Mouse (Mus musculus) heart, postnatal 25 days (tissue): ENCODE measurements at regions not wholly inside any gene's neighbourhood (a gene's known extent, or its start where the extent isn't known, plus 50 kb on each side); places are given as distances from the start of the nearest gene placed in this dataset.

Experiments used
- DNase-seq: peaks from one replicate; pipeline ENCODE4 v3.0.0; 2022; ENCODE audit warnings: low spot score
- intact Hi-C: fragments of 180-260 bp; cut with DNase I; formaldehyde crosslinking; loops from one replicate; pipeline ENCODE4 v1.15.1; 2025

DNA sequence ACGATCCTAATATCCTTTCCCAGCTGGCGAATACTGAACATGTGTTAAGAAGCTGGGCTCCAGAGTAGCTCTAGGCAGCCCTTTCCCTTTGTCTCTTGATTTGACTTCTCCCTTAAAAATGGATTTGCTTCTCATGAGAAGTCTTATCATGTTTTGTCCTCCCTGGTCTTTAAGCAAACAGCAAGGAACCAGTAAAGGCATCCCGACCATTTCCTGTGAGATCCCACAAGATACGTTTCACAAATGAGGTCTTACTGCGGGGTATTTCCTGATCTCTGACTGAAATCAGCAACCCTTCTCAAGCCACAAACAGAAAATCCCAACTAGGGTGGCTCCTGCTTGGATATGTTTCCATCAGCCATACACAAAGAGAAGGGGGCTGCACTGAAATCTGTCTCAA, 130.8 kb upstream of the Pde3a start:
- intact Hi-C loops, result no loop called here

DNA sequence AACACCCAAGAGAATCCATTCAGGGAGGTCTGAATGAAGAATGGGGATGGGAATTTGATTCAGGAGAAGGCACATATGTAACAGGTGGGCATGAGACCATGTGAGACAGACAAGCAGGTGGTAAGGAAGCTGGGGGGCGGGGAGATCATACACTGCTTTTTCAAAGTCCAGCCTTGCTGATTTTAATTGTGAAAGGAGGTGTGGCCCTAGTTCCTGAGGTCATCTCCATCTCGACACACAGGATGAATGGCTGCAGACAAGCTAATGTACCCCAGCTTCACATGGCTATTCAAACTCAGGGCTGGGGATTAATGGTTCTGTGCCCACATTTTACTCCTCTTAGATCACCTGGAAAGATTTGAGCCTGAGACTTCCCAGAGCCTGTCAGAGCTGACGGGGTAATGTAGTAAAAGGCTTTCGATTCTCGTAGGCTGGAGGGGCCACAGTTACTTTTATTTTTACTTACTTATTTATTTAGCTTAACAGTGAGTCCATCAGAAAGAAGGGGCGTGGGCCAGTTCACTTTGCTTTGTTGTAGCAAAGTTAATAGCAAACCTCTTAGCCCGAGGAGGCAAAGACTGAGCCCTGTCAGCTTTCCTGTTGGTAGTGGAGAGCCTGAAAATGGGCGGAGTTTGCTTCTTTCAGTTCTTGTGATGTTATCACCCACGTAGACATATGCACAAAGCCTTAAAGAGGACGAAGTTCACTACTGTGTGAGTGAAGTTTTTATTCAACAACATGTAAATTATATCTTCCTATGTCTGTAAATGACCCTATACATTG, 122.3 kb upstream of the Pde3a start:
- DNase-seq, result no peak
- intact Hi-C loops, result no loop called here

More for the DNA sequence above, 130.8 kb upstream of the Pde3a start:
- DNase-seq, result no peak

DNA sequence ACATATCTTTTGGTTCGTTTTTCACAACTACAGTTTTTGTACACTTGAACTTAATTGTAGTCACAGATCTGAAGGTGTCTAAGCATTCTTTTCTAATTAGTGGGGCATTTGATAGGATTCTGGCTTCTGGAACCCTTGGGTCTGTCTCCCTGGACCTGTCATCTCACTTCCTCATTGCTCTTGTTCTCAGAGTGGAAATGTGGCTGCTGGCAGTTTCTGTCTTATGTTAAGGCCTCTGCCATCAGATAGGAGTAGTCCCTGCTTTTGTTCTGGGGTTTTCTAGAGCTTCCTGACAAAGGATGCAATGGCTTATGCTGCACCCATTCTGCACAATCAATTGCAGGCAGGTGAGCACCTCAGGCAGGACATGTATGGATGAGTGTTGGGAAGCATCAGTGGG, 119.5 kb upstream of the Pde3a start:
- intact Hi-C loops, result no loop called here
- no peak for DNase-seq

DNA sequence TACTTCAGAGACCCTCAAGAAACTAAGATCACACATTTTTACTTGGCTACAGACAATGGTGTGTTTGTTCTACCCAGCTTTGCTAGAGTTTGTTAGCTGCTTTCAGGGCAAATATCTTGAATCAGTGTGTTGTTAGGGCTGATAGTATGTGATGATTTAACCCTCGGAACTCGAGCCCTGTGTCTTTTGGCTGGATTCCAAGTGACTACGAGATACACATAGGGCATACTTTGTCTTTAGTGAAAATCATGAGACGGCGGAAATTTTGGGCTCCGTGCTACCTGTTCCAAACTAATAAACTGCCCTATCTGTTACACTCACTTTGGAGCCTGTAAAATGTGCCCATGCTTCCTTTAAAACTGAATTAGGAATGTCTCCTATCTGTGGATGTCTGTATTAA, 114.9 kb upstream of the Pde3a start:
- DNase-seq, result no peak

DNA sequence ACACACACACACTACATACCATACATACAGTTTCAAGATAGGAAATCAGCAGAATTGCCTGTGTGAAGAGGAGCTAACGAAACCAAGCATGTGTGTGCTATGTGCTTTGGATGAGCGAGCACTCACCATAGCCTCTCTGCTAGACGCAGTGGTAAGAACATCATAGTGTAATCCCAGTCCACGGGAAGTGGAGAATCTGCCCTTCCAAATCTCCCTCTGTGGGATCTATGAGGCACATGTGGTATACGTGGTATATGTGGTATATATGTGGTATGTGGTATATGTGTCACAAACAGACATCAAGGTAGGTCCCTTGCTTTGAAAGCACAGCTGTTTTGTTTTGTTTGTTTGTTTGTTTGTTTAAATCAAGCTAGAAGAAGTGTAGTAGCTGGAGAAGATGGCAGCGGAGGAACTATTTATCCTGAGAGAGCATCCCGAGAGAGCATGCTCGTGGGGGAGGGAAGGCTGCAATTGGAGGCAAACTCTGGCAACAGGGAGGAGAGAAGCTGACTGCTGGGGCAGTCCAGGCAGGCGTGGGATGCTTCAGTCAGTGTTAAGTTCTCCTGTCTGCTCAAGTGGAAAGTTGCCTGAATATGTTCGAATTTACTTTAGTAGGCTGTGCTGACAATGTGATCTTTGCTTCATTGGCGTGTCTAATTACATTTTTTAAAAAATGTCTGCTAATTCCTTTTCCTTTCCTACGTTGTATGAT, 112.2 kb upstream of the Pde3a start:
- intact Hi-C loops, result no loop called here
- no peak for DNase-seq

More for the DNA sequence above, 114.9 kb upstream of the Pde3a start:
- intact Hi-C loops, result no loop called here

DNA sequence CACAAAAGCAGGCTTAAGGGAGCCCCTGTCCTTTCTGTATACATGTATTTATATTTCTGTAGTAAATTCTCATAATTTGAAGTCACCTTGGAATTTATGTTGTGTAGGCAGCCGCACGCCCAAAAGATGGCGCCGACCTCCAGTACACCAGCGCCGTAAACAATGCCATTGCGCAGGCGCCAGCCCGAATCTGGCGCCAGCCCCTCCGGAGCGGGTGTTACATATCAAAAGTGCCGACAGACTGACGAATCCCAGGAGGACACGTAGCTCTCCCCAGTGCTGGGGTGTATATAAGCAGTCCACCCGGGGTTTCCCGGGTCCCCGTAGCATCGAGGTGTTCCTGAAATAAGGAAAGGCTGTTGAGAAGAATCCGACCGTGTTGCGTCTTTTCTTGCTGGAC, 108.1 kb upstream of the Pde3a start:
- intact Hi-C loops, result no loop called here
- DNase-seq, result no peak

DNA sequence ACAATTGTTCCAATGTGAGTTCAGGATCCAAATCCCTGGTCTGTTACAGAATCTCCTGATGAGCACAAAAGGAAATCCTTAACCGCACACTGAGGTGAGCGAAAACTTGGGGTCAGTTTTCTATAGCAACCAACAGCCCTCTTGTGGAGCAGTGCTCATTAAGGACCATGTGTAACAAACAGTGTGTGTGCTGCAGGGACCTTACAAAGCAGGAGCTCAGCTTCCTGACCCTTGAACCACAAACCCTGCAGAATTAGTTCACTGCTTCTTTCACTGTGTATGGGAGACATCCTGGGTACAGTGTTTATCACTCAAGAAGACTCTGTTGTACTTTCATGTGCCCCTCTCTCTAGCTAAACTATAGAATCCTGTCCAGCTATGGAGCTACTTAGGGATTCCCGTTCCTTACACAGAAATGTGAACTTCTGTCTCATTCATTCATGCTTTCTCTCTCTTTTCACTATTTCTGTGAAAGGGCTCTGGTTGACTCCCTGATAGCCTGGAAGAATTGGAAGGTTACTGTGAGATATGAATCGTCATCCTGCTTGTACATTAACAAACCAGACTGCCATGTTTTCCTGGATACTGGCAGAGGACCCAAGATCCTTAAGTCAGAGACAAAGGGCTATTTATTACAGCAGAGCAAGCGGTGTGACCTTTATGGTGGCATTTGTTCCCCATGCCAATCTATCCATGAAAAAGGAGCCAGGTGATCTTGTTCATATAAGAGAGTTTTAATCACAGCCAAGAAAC, 100.5 kb upstream of the Pde3a start:
- DNase-seq, result no peak
- intact Hi-C loops, result no loop called here

DNA sequence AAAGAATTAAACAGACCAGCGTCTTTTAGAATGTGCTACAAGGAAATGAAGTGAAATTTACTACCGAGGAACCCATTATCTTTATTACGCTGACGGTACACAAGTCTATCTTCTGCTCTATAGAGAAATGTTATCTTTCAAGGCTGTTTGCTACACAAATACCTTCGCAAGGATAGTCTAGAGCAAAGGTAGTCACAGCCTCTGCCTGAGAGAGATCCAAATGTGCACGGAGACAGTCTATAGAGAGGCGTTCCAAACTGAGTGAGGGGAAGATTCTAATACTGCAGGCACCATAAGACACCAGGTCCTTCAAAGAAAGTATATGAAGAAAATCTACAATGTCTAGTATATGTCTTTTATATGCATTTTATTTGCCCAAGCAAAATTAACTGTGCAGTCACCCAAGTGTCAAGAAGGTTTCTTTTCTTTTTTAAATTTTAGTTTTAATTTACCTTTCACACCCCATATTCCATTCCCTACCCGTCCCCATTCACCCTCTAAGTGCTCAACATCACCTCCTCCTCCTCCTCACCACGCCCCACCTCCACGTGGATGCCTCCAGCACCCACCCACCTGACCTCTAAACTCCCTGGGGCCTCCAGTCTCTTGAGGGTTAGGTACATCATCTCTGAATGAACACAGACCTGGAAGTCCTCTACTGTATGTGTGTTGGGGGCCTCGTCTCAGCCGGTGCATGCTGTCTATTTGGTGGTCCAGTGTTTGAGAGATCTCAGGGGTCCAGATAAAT, 99.7 kb upstream of the Pde3a start:
- DNase-seq, result no peak
- intact Hi-C loops, result no loop called here

DNA sequence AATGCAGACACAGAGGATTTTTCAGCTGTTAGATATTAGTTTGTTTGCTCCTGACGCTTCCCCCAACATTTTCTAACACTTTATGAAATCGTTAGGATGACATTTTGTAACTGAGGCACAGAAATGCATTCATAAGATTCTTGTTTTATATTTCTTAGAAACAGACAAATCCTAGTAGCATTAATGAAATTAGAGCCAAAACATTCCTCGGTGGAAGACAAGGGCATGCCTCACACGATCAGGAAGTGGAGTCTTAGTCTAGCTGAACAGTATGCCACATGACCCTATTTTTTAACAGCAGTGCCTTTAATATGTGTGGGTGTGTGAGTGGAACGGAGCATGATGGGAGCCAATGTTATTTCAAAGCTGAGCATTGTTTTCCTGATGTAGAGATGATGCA, 89.7 kb upstream of the Pde3a start:
- intact Hi-C loops, result no loop called here
- DNase-seq, result no peak

DNA sequence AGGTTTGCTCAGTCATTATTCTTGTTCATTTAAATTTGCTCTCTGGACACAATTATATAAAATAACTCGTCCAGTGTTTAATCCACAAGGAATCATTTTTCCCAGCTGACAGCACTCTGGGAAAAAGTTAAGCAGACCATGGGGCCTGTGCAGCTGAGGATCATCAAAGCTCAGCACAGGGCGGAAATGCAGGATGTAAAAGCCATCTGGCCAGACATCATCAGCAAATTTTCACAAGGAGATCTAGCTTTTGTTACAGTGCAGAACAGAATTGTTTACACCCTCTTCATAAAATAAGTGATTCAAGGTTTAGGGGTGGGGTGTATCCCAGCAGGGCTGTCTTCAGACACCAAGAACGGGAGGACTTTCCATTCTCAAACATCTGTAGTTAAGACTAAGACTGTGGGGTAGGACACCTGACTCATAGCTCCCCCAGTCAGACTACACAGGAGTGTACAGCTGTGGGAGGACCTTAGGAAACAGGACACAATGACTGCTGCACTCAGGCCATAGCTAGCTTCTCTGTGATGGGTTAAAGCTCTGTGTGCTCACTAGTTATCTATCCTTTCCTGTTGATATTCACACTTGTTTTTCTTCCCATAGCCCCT, 87.3 kb upstream of the Pde3a start:
- DNase-seq, result no peak
- intact Hi-C loops, result no loop called here

DNA sequence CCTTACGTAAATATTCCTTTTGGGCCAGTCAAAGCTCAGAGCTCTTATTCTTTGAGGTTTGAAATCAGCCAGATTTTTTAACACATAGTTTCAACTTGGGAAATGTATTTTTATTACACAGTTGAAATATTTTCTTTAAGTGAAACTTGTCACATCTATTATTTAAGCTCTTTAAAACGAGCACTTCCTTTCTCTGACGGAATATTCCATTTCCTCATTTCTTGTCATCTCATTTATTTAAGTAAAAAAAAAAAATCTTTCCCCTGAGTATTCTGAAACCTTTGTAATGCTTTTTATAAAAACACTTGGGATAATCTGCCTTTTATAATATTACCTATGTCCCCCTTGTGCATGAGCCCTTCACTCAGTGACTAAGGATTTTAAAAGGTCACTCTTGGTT, 81.8 kb upstream of the Pde3a start:
- intact Hi-C loops, result no loop called here
- DNase-seq, result no peak

DNA sequence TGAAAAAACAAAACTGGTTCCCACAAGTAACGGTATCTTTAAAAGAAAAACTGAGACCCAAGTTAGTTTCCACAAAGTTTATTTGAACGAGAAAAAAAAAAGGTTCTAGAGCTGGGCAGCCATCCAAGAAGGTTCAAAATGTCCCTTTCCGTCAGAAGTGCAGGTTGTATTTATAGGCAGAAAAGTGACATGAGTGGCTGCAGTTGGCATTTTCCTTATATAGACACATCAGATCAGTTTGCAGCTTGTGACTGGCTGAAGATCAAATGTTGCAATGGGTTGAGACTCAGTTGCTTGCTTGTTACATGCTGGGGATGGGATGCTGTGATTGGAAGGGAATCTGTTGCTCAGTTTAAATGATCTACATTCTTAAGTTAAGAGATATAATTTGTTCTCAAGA, 80.7 kb upstream of the Pde3a start:
- DNase-seq, result no peak

DNA sequence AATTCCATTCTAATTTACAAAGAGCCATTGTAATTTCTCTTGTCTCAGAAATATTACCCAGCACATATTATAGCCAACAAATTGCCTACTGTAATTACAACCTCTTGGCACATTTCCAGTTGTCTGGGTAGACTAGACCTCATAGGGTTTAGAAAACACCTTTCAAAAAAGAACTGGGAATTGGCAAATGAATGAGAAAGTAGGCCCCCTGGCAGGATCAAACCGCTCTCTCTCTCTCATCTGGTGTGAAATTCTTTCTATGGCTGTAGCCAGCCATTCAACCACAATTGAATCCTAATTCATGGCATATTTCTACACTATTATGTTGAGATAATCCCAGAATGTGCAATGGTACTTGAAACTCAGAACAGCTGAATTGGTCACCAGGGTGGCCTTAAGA, 65.3 kb upstream of the Pde3a start:
- intact Hi-C loops, result no loop called here
- DNase-seq, result no peak

More for the DNA sequence above, 80.7 kb upstream of the Pde3a start:
- intact Hi-C loops, result no loop called here

DNA sequence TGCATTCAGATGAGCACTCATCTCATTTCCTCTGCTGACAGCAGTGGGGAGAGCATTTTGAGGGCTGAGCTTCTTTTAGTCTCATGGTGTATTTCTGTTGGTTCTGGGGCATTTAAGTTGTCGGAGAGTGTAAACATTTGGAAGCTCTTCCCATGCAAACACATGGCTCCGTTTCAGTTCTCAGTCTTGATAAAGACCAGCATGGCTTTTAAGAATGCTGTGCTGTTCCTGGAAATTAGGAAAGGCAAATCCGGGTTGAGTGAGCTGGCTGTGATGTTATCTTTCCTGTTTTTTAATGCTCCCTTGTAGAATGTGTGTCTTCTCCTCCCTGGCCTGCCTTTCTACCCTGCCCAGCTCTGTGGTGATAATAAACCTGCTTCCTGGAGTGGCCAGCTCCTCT, 61.0 kb upstream of the Pde3a start:
- intact Hi-C loops, result no loop called here

DNA sequence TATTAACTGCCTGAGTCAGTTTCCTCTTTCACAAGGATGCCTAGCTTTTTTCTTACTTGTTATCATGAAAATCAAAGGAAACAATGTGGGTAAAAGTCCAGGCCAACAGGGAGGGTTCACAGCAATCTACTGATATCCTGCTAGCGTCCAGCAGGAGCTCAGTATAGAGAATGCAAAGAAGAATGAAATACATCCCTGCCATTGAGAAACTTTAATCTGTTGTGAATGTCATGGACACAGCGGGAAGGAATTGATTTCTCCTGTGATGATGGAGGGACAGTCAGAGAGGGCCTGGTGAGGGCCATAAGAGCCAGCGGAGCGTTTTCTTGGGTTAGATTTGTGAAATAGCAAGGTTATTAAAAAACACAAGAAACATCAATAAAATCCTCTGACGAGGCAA, 60.0 kb upstream of the Pde3a start:
- intact Hi-C loops, result no loop called here
- DNase-seq, result no peak

More for the DNA sequence above, 61.0 kb upstream of the Pde3a start:
- no peak for DNase-seq

DNA sequence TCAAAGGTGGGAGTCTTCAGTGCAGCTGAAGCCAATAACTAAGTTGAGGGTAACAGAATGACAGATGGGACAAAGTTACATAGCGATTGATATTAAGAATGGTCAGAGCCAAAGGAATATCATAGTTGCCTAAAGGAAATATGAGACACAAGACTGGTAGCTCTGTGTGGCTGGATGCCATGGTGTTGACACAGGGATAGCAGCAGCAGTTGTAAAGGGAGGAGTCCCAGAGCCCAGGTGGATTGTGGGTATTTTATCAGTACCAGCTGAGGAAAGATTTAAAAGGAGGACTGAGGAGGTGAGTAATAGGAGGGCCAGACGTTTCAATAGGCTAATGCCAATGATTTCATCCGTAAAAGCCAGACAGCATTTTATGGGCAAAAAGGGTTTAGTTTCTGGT, 59.4 kb upstream of the Pde3a start:
- intact Hi-C loops, result no loop called here
- DNase-seq, result no peak

DNA sequence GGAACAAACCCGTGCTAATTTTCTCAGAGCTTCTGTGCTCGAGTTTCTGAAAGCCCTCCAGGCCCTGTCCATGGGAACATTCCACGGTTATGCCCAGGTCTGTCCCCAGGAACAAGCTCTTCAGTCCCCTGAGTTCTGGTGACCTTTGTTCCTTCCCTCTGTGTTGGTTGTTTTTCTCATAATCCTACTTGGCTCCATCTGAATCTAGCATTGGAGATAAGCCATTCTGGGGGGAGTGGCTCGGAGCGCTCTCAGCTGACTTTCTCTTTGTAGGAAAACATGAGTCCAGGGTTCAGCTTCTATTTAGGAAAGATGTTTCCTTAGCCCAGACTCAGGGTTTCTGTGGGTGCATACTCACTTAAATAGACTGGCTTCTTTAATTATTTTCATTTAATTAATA, 58.7 kb upstream of the Pde3a start:
- intact Hi-C loops, result no loop called here
- DNase-seq, result no peak

DNA sequence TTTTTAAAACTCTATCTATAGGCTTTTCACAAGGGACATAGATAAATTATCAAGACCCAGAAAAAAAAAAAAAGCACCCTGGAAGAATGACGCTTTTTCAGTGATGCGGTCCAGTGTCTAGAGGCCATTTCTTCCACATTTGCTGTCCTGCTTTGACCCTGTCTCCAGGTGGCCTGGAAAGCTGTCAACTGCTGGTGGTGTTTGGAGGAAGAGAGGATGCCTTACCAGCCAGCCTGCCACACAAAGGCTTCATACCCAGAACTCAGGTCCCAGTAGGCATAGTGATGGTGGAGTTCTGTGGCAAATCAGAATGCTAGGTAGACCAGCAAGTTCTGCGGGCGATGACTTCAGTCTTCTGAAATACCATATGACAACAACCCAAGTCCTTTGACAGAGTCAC, 51.6 kb upstream of the Pde3a start:
- intact Hi-C loops, result no loop called here
- no peak for DNase-seq
